Mouse (Mus musculus) liver (tissue): Measurements from ENCODE around the gene Hexdc.
A peak's percentile ranks its signal among the peaks of the same experiment; 100 is the strongest.

ENCODE experiments used
- DNase-seq: peaks from one replicate; pipeline ENCODE4 v3.0.0-alpha.2; 2020; ENCODE audit warnings: mixed read lengths

The Hexdc gene

GRCm38 (mm10) chr11:121228129-121229017 lies 24.1 kb downstream of the Hexdc start:
- peak; percentile 47 for DNase-seq

- DNase-seq: peak; percentile 84
Measured at GRCm38 (mm10) chr11:121229018-121229439, 24.8 kb downstream of the Hexdc start, which contains the start of gene Cybc1. Gene Cybc1, minus strand, starts transcription at chr11:121229322.

- no peak for DNase-seq
Measured at GRCm38 (mm10) chr11:121231191-121231590, 27.0 kb downstream of the Hexdc start.

GRCm38 (mm10) chr11:121231628-121232291 lies 27.5 kb downstream of the Hexdc start:
- DNase-seq: no peak

GRCm38 (mm10) chr11:121232706-121233105 lies 28.5 kb downstream of the Hexdc start:
- DNase-seq: peak; percentile 66

GRCm38 (mm10) chr11:121235475-121236238 lies 31.4 kb downstream of the Hexdc start:
- DNase-seq: peak; percentile 80

GRCm38 (mm10) chr11:121236564-121237344 lies 32.5 kb downstream of the Hexdc start, which contains the start of gene Narf:
Gene Narf, plus strand, starts transcription at chr11:121237253.
- peak; percentile 99 for DNase-seq

GRCm38 (mm10) chr11:121237345-121238128 lies 33.3 kb downstream of the Hexdc start:
- peak; percentile 69 for DNase-seq

GRCm38 (mm10) chr11:121239669-121240068 lies 35.4 kb downstream of the Hexdc start:
- peak; percentile 44 for DNase-seq

- DNase-seq: no peak
Measured at GRCm38 (mm10) chr11:121250196-121250595, 46.0 kb downstream of the Hexdc start.

GRCm38 (mm10) chr11:121259160-121260100 lies 55.2 kb downstream of the Hexdc start, which contains the start of gene Foxk2:
Gene Foxk2, plus strand, starts transcription at chr11:121259990.
- peak; percentile 92 for DNase-seq

GRCm38 (mm10) chr11:121260211-121260906 lies 56.1 kb downstream of the Hexdc start:
- peak; percentile 46 for DNase-seq

- DNase-seq: no peak
Measured at GRCm38 (mm10) chr11:121261074-121261473, 56.8 kb downstream of the Hexdc start.
